Mouse (Mus musculus): Measurements from ENCODE around the gene Btbd16. TPM values are rescaled to one million over a fixed set of nuclear protein-coding genes. Genes with fewer than 3 reads are reported as not detected.

Gene Btbd16
- total RNA-seq, 2 experiments from 2014 or later: 0.15 to 0.42 TPM

GRCm38 (mm10) chr7:130804991-130805390 is 31.1 kb downstream of the Btbd16 start:
- intact Hi-C loops (cut with DNase I): no loop called here
- DNase-seq (ENCODE audit: low spot score in 2 of 2): no peak

GRCm38 (mm10) chr7:130807749-130808148 is 33.9 kb downstream of the Btbd16 start:
- DNase-seq (ENCODE audit: low spot score in 2 of 2): peak; percentile 58 to 64
- intact Hi-C loops (cut with DNase I): no loop called here

DNA sequence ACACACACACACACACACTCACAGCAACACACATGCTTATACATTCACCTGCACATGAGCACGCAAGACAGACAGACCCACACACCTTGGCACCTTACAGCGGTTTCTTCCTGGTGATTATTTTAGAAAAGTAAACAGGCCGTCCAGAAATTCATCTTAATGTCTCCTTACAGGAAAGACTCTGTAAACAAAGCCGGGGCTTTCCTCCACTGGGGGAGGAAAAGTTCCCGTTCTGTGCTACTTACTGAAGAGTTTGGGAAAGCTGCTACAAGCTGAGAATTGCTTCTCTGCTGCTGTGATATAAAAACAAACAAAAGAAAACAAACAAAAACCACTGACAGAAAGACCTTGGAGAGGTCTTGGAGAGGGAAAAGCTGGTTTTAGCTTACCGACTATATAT is 34.8 kb downstream of the Btbd16 start:
- DNase-seq (ENCODE audit: low spot score in 2 of 2): no peak
- intact Hi-C loops (cut with DNase I): no loop called here

GRCm38 (mm10) chr7:130810238-130810637 is 36.4 kb downstream of the Btbd16 start:
- no peak for DNase-seq (ENCODE audit: low spot score in 2 of 2)
- intact Hi-C loops (cut with DNase I): no loop called here

DNA sequence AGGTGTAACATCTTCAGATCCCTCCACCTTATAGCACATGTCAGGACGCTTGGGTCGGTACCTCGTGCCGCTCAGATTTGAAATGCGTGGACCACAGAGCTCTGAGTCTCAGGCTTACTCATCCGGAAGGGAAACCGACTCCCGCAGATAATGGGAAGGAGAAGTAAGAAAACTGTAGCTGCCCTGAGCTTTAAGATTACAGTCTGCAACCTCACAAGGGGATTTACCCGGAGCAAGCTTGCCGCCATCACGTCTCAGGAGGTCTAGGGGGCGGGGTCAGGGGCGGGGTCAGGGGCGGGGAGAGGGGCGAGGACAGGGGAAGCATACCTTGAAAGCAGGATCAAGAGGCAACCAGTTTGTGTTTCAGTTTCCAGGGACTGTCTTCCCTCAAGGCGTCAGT is 38.5 kb downstream of the Btbd16 start:
- intact Hi-C loops (cut with DNase I): no loop called here
- no peak for DNase-seq (ENCODE audit: low spot score in 2 of 2)

- intact Hi-C loops (cut with DNase I): no loop called here
- peak in 1 of 2 experiments; percentile 35 for DNase-seq (ENCODE audit: low spot score in 2 of 2)
Measured at GRCm38 (mm10) chr7:130815601-130816000, 41.7 kb downstream of the Btbd16 start.

- intact Hi-C loops (cut with DNase I): no loop called here
Measured at GRCm38 (mm10) chr7:130816243-130816642, 42.4 kb downstream of the Btbd16 start.

DNA sequence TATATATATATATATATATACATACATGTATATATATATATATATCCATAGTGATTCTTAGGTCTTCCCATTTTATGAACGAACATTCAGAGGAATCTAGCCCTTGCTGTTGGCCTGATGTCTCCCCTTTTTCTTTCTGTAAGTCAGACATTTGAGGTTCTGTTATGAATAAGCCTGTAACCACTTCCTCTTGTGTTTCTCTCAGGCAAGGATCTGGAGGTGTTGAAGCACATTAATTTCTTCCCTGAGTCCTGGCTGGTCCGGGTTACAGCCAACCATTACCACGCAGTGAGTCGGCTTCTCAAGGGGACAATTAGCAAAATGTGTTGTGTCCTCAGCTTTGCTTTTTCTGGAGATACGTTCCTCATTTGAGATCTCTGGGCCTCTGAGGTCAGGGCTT is 44.9 kb downstream of the Btbd16 start:
- intact Hi-C loops (cut with DNase I): no loop called here
- DNase-seq (ENCODE audit: low spot score in 2 of 2): no peak

More at GRCm38 (mm10) chr7:130816243-130816642, 42.4 kb downstream of the Btbd16 start:
- DNase-seq (ENCODE audit: low spot score in 2 of 2): no peak

DNA sequence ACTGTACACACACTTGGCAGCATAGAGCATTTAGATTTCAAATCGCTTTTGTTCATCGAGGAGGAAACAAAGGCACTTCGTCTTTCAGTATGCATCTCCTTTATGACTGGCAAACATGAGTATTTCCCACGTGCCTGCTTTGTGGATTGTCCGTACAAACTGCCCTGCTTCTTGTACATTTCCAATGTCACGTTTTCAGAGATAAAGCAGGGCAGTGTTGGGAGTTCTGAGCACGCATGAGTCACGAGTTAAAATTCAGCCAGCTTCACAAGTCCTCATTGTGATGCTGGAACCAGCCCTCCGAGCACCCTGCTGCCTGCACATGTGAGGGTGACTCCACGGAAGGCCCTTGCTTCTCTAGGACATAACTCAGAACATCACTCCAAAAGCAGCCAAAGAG is 45.8 kb downstream of the Btbd16 start:
- peak in 1 of 2 experiments; percentile 59 for DNase-seq (ENCODE audit: low spot score in 2 of 2)
- intact Hi-C loops (cut with DNase I): no loop called here

GRCm38 (mm10) chr7:130823992-130824391 is 50.1 kb downstream of the Btbd16 start:
- intact Hi-C loops (cut with DNase I): no loop called here
- no peak for DNase-seq (ENCODE audit: low spot score in 2 of 2)

GRCm38 (mm10) chr7:130826343-130826742 is 52.5 kb downstream of the Btbd16 start:
- no peak for DNase-seq (ENCODE audit: low spot score in 2 of 2)
- intact Hi-C loops (cut with DNase I): loop anchor here (2.0 kb wide), 1 partner anchor 90 kb away; no protein-coding TSS in a partner anchor

GRCm38 (mm10) chr7:130827431-130827830 is 53.6 kb downstream of the Btbd16 start:
- intact Hi-C loops (cut with DNase I): loop anchor here (2.0 kb wide), 1 partner anchor 89 kb away; no protein-coding TSS in a partner anchor
- peak; percentile 67 to 71 for DNase-seq (ENCODE audit: low spot score in 2 of 2)

GRCm38 (mm10) chr7:130827844-130828403 is 54.1 kb downstream of the Btbd16 start:
- no peak for DNase-seq (ENCODE audit: low spot score in 2 of 2)
- intact Hi-C loops (cut with DNase I): loop anchor here (2.0 kb wide), 1 partner anchor 89 kb away; no protein-coding TSS in a partner anchor

GRCm38 (mm10) chr7:130828475-130828874 is 54.6 kb downstream of the Btbd16 start:
- DNase-seq (ENCODE audit: low spot score in 2 of 2): no peak
- intact Hi-C loops (cut with DNase I): no loop called here

GRCm38 (mm10) chr7:130831586-130831985 is 57.7 kb downstream of the Btbd16 start:
- DNase-seq (ENCODE audit: low spot score in 2 of 2): no peak
- intact Hi-C loops (cut with DNase I): no loop called here

DNA sequence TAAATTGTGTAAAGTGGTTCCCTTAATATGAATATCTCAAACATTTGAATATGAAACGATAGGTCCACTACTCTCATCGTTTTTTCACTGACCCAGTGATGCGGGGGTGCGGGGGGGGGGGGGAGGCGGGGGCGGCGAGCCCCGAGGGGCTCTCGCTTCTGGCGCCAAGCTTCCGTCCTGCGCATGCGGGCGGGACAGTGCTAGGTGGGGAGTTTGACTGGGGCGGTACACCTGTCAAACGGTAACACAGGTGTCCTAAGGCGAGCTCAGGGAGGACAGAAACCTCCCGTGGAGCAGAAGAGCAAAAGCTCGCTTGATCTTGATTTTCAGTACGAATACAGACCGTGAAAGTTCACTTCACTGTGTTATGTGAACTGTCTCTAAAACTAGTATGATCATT is 60.4 kb downstream of the Btbd16 start:
- intact Hi-C loops (cut with DNase I): no loop called here
- DNase-seq (ENCODE audit: low spot score in 2 of 2): no peak

- intact Hi-C loops (cut with DNase I): no loop called here
- no peak for DNase-seq (ENCODE audit: low spot score in 2 of 2)
Measured at GRCm38 (mm10) chr7:130834958-130835861, 61.3 kb downstream of the Btbd16 start.

- no peak for DNase-seq (ENCODE audit: low spot score in 2 of 2)
- intact Hi-C loops (cut with DNase I): no loop called here
Measured at GRCm38 (mm10) chr7:130836066-130836465, 62.2 kb downstream of the Btbd16 start.

DNA sequence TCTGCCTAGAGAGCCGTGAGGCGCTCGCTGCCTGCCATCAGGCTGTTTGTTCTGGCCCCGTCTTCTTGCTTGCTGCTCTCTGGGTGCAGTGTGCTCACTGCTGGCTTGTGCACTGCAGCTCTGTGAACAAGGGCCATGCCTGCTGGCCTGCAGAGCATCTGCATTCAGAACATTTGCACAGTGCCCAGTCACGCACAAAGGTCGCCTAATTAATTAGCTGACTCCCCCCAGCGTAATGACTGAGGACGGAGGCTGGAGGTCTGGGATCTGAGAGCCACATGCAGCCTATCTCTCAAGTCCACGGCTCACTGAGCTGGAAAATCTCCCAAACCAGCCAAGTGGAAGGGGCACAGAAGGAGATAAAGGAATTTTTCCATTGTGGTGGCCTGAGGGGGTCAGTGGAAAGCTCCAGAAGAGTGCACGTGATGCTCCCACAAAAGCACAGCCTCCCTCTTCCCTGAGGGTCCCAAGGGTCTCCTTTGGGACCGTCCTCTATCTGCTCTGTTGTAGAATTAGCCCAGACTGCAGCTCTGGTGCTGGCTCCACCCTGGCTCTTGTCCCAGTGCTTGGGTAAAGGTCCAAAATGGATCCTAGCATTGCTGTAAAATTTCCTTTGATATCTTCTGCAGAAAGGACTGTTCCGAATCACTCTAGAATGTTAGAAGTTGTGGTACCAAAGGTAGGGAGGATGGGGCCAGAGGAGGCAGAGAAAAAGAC is 64.2 kb downstream of the Btbd16 start:
- peak in 1 of 2 experiments; percentile 24 for DNase-seq (ENCODE audit: low spot score in 2 of 2)
- intact Hi-C loops (cut with DNase I): no loop called here

GRCm38 (mm10) chr7:130838658-130839025 is 64.8 kb downstream of the Btbd16 start:
- intact Hi-C loops (cut with DNase I): no loop called here
- DNase-seq (ENCODE audit: low spot score in 2 of 2): no peak

All from left cerebral cortex, postnatal 14 days (tissue).